Mouse (Mus musculus): ENCODE measurements around the gene Fam107b. TPM values are rescaled to one million over a fixed set of nuclear protein-coding genes. Genes with fewer than 3 reads are reported as not detected.

Gene Fam107b
- polyA plus RNA-seq, 1 experiment from 2014 or later: 26.5 TPM

DNA sequence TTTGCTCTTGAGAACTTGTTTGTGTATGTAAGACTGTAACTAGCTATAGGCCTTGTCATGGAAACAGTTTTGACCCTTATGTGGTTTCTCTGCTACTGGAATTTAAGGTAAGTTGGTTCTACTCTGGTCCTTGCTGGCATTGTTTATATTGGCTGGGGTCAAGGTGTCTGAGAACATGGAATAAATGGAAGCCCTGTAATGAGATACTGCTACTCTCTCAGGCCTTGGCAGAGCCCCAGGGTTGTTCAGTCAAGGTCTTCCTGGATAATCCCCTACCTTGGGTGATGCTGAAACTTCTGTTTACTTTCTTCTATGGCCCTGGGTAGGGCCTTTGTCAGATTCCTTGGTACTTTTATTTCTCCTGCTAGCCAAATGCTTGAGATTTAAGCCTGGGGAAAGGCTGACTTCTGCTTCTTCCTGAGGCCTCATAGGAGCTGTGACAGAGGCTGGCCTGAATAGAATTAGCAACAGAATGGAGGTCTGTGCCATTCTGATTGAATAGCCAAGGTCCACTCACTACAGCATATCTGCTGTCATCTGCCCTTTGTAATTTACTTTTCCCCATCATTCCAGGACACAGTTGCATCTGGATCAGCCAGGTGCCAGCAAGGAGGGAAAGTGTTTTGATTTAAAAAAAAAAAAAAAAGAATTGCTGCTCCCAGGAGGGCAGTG, 217.6 kb downstream of the Fam107b start:
- H3K9ac ChIP-seq (ENCODE audit: low read length): no peak overlapping the region
- H3K4me3 ChIP-seq (ENCODE audit: control insufficient read depth in 1 of 2, insufficient read depth in 1 of 2, low read depth in 1 of 2, low read length in 2 of 2): no peak overlapping the region
- no peak overlapping the region for H3K27ac ChIP-seq (replicated peaks in 1 of 2; ENCODE audit: control insufficient read depth in 1 of 2, insufficient read depth in 1 of 2, low read depth in 2 of 2, low read length in 2 of 2)
- H3K9me3 ChIP-seq (ENCODE audit: control insufficient read depth, low read length): no peaks in the 10 kb centered on the region
- no peak for ATAC-seq (ENCODE audit: insufficient number of reproducible peaks, insufficient read depth, low FRiP score, low read depth)
- no peaks in the 10 kb centered on the region for H3K36me3 ChIP-seq (ENCODE audit: control insufficient read depth, insufficient read depth, low read length)
- no peak overlapping the region for H3K4me2 ChIP-seq (ENCODE audit: low read length)
- H3K27me3 ChIP-seq (ENCODE audit: control insufficient read depth, insufficient read depth, low read length): no peaks in the 10 kb centered on the region
- no peaks in the 10 kb centered on the region; a peak in 1 of 4 replicates for H3K4me1 ChIP-seq (ENCODE audit: control insufficient read depth in 2 of 2, insufficient read depth in 2 of 2, low read length in 2 of 2)

DNA sequence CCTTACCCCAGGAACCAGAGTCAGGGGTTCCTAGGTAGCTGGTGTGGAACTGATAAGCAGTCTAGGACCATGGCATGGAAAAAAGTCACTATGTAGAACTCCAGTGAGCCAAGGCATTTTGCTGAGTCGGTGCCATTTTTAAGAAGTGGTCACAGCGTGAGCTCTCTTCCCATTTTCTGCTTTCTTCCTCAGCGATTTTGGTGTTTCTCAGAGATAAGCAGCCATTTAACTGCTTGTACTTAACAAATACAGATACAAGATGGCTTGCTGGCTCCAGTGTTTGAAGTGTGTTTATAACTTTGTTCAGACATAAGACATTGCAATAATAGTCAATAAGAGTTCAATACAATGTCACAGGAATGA, 218.1 kb downstream of the Fam107b start:
- H3K4me2 ChIP-seq (ENCODE audit: low read length): no peak overlapping the region
- no peak for ATAC-seq (ENCODE audit: insufficient number of reproducible peaks, insufficient read depth, low FRiP score, low read depth)
- no peaks in the 10 kb centered on the region for H3K27me3 ChIP-seq (ENCODE audit: control insufficient read depth, insufficient read depth, low read length)
- 70% methylated on average over 3 of the region's 3 CpGs for WGBS
- H3K9me3 ChIP-seq (ENCODE audit: control insufficient read depth, low read length): no peaks in the 10 kb centered on the region
- no peak overlapping the region for H3K9ac ChIP-seq (ENCODE audit: low read length)
- no peak overlapping the region for H3K4me3 ChIP-seq (ENCODE audit: control insufficient read depth in 1 of 2, insufficient read depth in 1 of 2, low read depth in 1 of 2, low read length in 2 of 2)
- H3K36me3 ChIP-seq (ENCODE audit: control insufficient read depth, insufficient read depth, low read length): no peaks in the 10 kb centered on the region
- H3K4me1 ChIP-seq (ENCODE audit: control insufficient read depth in 2 of 2, insufficient read depth in 2 of 2, low read length in 2 of 2): no peaks in the 10 kb centered on the region; a peak in 1 of 4 replicates
- no peak overlapping the region for H3K27ac ChIP-seq (replicated peaks in 1 of 2; ENCODE audit: control insufficient read depth in 1 of 2, insufficient read depth in 1 of 2, low read depth in 2 of 2, low read length in 2 of 2)

DNA sequence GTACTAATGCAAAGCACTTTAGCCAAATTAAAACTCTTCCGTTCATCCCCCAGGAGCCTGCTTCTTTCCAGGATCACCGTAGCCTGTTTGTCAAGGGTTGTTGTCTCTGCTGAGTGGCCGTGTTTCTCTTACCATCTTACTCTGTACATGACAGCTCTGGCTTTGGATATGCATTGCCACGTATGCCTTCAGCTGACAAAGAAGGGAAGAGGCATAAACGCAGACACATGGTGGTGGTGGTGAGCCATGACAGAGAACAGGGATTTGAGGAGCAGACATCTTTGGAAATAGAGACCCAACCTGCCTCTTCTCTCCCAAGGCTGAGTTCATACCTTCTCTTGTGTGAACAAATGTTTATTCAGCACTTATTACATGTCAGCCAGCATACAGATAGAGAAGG, 226.3 kb downstream of the Fam107b start:
- ATAC-seq (ENCODE audit: insufficient number of reproducible peaks, insufficient read depth, low FRiP score, low read depth): no peak
- H3K4me3 ChIP-seq (ENCODE audit: control insufficient read depth in 1 of 2, insufficient read depth in 1 of 2, low read depth in 1 of 2, low read length in 2 of 2): no peak overlapping the region
- WGBS: 68% methylated on average over 5 of the region's 5 CpGs
- H3K27me3 ChIP-seq (ENCODE audit: control insufficient read depth, insufficient read depth, low read length): no peaks in the 10 kb centered on the region
- H3K9ac ChIP-seq (ENCODE audit: low read length): no peak overlapping the region
- no peaks in the 10 kb centered on the region for H3K4me1 ChIP-seq (ENCODE audit: control insufficient read depth in 2 of 2, insufficient read depth in 2 of 2, low read length in 2 of 2)
- no peak overlapping the region for H3K27ac ChIP-seq (replicated peaks in 1 of 2; ENCODE audit: control insufficient read depth in 1 of 2, insufficient read depth in 1 of 2, low read depth in 2 of 2, low read length in 2 of 2)
- no peaks in the 10 kb centered on the region for H3K9me3 ChIP-seq (ENCODE audit: control insufficient read depth, low read length)
- no peaks in the 10 kb centered on the region for H3K36me3 ChIP-seq (ENCODE audit: control insufficient read depth, insufficient read depth, low read length)
- H3K4me2 ChIP-seq (ENCODE audit: low read length): no peak overlapping the region

DNA sequence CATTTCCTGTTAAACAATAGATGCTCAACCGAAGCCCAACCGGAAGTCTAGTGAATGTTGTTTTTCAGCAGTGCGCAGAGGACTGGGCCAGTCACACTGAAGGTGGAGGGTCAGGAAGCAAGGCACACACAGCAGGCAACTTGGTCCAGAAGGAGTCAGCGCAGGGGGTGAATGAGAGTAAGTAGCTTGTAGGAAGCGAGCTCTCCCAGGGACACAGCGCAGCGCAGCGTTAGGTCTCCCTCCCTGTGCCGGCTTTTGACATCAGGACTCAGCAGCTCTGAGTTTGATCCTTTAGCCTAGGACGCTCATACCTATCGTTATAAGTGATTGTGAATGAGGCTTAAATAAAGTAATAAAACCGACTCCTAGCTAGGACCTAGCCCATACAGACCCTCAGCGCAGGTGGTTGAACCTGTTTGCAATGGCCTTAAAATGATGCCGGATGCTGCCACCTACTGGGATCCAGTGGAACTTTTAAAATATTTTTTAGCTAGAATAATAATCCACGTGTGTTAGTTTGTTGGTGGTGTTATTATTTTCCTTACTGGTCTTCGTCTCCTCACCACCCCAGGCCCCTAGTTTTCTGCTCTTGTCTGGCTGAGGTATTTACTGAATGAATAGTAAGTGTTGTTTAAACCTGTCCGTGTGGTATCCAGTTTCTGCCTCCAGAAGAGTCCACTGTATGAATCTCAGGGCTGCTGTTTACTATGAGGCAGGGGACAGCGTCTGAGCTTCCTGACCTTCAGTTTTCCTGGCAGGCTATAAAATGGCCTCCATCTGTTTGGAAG, 229.7 kb downstream of the Fam107b start:
- no peaks in the 10 kb centered on the region for H3K4me1 ChIP-seq (ENCODE audit: control insufficient read depth in 2 of 2, insufficient read depth in 2 of 2, low read length in 2 of 2)
- 16% methylated on average over 18 of the region's 18 CpGs for WGBS
- no peaks in the 10 kb centered on the region for H3K27me3 ChIP-seq (ENCODE audit: control insufficient read depth, insufficient read depth, low read length)
- peak overlapping the region; percentile 67 for H3K4me2 ChIP-seq (ENCODE audit: low read length)
- H3K27ac ChIP-seq (replicated peaks in 1 of 2; ENCODE audit: control insufficient read depth in 1 of 2, insufficient read depth in 1 of 2, low read depth in 2 of 2, low read length in 2 of 2): no peak overlapping the region
- no peak overlapping the region for H3K9ac ChIP-seq (ENCODE audit: low read length)
- H3K4me3 ChIP-seq (ENCODE audit: control insufficient read depth in 1 of 2, insufficient read depth in 1 of 2, low read depth in 1 of 2, low read length in 2 of 2): peak overlapping the region; percentile 3 to 26; a peak in 3 of 4 replicates
- no peak for ATAC-seq (ENCODE audit: insufficient number of reproducible peaks, insufficient read depth, low FRiP score, low read depth)
- H3K9me3 ChIP-seq (ENCODE audit: control insufficient read depth, low read length): no peaks in the 10 kb centered on the region
- H3K36me3 ChIP-seq (ENCODE audit: control insufficient read depth, insufficient read depth, low read length): no peaks in the 10 kb centered on the region

DNA sequence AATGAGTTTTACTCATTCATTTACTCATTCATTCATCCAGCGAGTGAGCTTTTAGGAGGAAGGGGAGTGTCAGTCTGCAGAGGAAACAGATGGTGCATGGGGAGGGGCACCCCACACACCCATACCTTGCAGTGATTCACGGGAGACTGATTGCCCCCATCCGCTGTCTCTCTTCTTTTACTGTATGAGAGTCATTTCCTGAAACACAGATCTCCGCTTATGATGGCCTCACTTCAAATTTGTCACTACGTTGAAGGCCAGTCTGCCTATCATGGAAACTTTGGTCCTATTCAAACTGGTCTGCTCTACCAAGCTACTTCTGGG, 230.2 kb downstream of the Fam107b start:
- no peak overlapping the region for H3K9ac ChIP-seq (ENCODE audit: low read length)
- ATAC-seq (ENCODE audit: insufficient number of reproducible peaks, insufficient read depth, low FRiP score, low read depth): no peak
- no peaks in the 10 kb centered on the region for H3K9me3 ChIP-seq (ENCODE audit: control insufficient read depth, low read length)
- no peak overlapping the region for H3K27ac ChIP-seq (replicated peaks in 1 of 2; ENCODE audit: control insufficient read depth in 1 of 2, insufficient read depth in 1 of 2, low read depth in 2 of 2, low read length in 2 of 2)
- 44% methylated on average over 5 of the region's 5 CpGs for WGBS
- no peaks in the 10 kb centered on the region for H3K4me1 ChIP-seq (ENCODE audit: control insufficient read depth in 2 of 2, insufficient read depth in 2 of 2, low read length in 2 of 2)
- no peaks in the 10 kb centered on the region for H3K36me3 ChIP-seq (ENCODE audit: control insufficient read depth, insufficient read depth, low read length)
- no peak overlapping the region for H3K4me3 ChIP-seq (ENCODE audit: control insufficient read depth in 1 of 2, insufficient read depth in 1 of 2, low read depth in 1 of 2, low read length in 2 of 2)
- no peak overlapping the region for H3K4me2 ChIP-seq (ENCODE audit: low read length)
- no peaks in the 10 kb centered on the region for H3K27me3 ChIP-seq (ENCODE audit: control insufficient read depth, insufficient read depth, low read length)

DNA sequence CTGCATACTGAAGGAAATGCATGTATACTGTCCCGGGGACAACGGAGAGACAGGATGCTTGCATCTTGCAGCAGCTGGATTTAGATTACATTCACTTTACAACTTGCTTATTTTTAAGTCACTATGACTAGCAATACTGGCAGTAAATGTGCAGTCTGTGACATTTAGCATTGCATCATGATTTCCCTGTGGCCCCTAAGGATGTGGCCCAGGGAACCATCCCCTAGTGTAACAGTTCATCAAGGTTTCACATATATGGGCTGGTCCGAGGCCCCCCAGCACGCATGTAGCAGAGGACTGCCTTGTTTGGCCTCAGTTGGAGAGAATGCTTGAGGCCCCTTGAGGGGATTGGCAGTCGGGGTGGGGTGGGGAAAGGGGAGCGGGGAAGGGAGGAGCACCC, 235.5 kb downstream of the Fam107b start:
- no peak for ATAC-seq (ENCODE audit: insufficient number of reproducible peaks, insufficient read depth, low FRiP score, low read depth)
- no peaks in the 10 kb centered on the region for H3K36me3 ChIP-seq (ENCODE audit: control insufficient read depth, insufficient read depth, low read length)
- H3K27ac ChIP-seq (replicated peaks in 1 of 2; ENCODE audit: control insufficient read depth in 1 of 2, insufficient read depth in 1 of 2, low read depth in 2 of 2, low read length in 2 of 2): no peak overlapping the region
- no peak overlapping the region for H3K4me3 ChIP-seq (ENCODE audit: control insufficient read depth in 1 of 2, insufficient read depth in 1 of 2, low read depth in 1 of 2, low read length in 2 of 2)
- no peak overlapping the region for H3K4me2 ChIP-seq (ENCODE audit: low read length)
- no peaks in the 10 kb centered on the region for H3K27me3 ChIP-seq (ENCODE audit: control insufficient read depth, insufficient read depth, low read length)
- H3K9ac ChIP-seq (ENCODE audit: low read length): no peak overlapping the region
- H3K9me3 ChIP-seq (ENCODE audit: control insufficient read depth, low read length): no peaks in the 10 kb centered on the region
- WGBS: 45% methylated on average over 6 of the region's 6 CpGs
- no peaks in the 10 kb centered on the region for H3K4me1 ChIP-seq (ENCODE audit: control insufficient read depth in 2 of 2, insufficient read depth in 2 of 2, low read length in 2 of 2)

DNA sequence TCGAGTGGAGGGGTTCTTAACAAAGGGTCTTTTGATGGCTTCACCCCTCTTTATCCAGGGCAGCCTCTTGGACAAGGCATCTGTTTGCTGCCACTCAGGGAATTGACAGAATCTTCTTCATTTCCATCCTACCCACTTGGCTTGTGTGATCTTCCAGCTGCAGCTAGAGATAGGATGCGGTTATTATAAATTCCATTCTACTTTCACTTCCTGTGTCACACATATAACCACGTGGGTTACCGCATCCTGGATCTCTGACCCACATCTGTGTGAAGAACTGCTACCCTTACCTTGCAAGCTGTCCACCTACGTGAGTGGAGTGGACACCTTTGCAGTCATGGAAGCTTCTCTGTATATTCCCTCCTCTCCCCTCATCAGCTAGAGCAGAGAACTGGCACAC, 240.0 kb downstream of the Fam107b start:
- ATAC-seq (ENCODE audit: insufficient number of reproducible peaks, insufficient read depth, low FRiP score, low read depth): no peak
- no peak overlapping the region for H3K27ac ChIP-seq (replicated peaks in 1 of 2; ENCODE audit: control insufficient read depth in 1 of 2, insufficient read depth in 1 of 2, low read depth in 2 of 2, low read length in 2 of 2)
- H3K9ac ChIP-seq (ENCODE audit: low read length): no peak overlapping the region
- no peak overlapping the region for H3K4me3 ChIP-seq (ENCODE audit: control insufficient read depth in 1 of 2, insufficient read depth in 1 of 2, low read depth in 1 of 2, low read length in 2 of 2)
- H3K9me3 ChIP-seq (ENCODE audit: control insufficient read depth, low read length): no peaks in the 10 kb centered on the region
- H3K27me3 ChIP-seq (ENCODE audit: control insufficient read depth, insufficient read depth, low read length): no peaks in the 10 kb centered on the region
- H3K36me3 ChIP-seq (ENCODE audit: control insufficient read depth, insufficient read depth, low read length): no peaks in the 10 kb centered on the region
- no peaks in the 10 kb centered on the region for H3K4me1 ChIP-seq (ENCODE audit: control insufficient read depth in 2 of 2, insufficient read depth in 2 of 2, low read length in 2 of 2)
- H3K4me2 ChIP-seq (ENCODE audit: low read length): no peak overlapping the region
- WGBS: 72% methylated on average over 5 of the region's 5 CpGs

All from heart, embryonic 14.5 days (tissue).